Comparison of ENCODE assay signal across 8 mouse cellular contexts in genomic region chr17:46383294-46384060, GRCm38 (mm10). TPM values are rescaled to one million over a fixed set of nuclear protein-coding genes. Genes with fewer than 3 reads are reported as not detected.
DNase-seq lines count a peak whose midpoint lies in the region; ATAC-seq lines count a peak whose summit lies in the region.

Gene Zfp318 (plus strand): TSS chr17:46383731.

- H3K9ac ChIP-seq in lung, embryonic 16.5 days (ENCODE audit: low read length): peak within 1 kb of the TSS; percentile 96

- WGBS in lung, embryonic 16.5 days: under 1% methylated on average over 56 of the region's 105 CpGs

- H3K36me3 ChIP-seq in lung, embryonic 16.5 days (ENCODE audit: control insufficient read depth, insufficient read depth, low read length): peaks cover 11% of the 10 kb centered on the region

- peak within 1 kb of the TSS; percentile 93 for H3K4me3 ChIP-seq in lung, embryonic 16.5 days (ENCODE audit: low read length)

- ATAC-seq in hematopoietic stem cell, adult 5-6 weeks (replicated peaks in 1 of 2; ENCODE audit: insufficient read depth in 1 of 2, low FRiP score in 2 of 2, low TSS enrichment in 1 of 2, low read depth in 1 of 2, poor library complexity in 2 of 2, severe bottlenecking in 2 of 2): peak; percentile 90 to 92
- ATAC-seq in lung, embryonic 16.5 days (ENCODE audit: low read depth): peak; percentile 99

- H3K27me3 ChIP-seq in lung, embryonic 16.5 days (ENCODE audit: control insufficient read depth, insufficient read depth, low read depth, low read length): no peaks in the 10 kb centered on the region

- peak; percentile 68 for DNase-seq in MEL-GATA-1-ER (ENCODE audit: extremely low read depth, low read depth)
- DNase-seq in cerebellum, adult 8-10 months: peak; percentile 97
- DNase-seq in forelimb bud, embryonic 11.5 days (ENCODE audit: low read depth, low spot score): peak; percentile 97
- peak; percentile 82 for DNase-seq in layer of hippocampus, adult 9-10 months (ENCODE audit: low spot score)
- DNase-seq in ovary, postnatal 10 days (ENCODE audit: low spot score): peak; percentile 94
- peak; percentile 98 to 100 for DNase-seq in thymus, postnatal 10 days (ENCODE audit: low spot score in 2 of 2)

- peak within 1 kb of the TSS; percentile 86 for H3K4me2 ChIP-seq in lung, embryonic 16.5 days (ENCODE audit: low read depth, low read length)

- no peaks in the 10 kb centered on the region for H3K9me3 ChIP-seq in lung, embryonic 16.5 days (ENCODE audit: control insufficient read depth, low read length)

- peaks cover 12% of the 10 kb centered on the region for H3K4me1 ChIP-seq in lung, embryonic 16.5 days (replicated peaks; ENCODE audit: control insufficient read depth, insufficient read depth, low read length)

- H3K27ac ChIP-seq in lung, embryonic 16.5 days (ENCODE audit: low read length): peak within 1 kb of the TSS; percentile 84

RNA-seq across cellular contexts. Expression of gene Zfp318, which starts in this region (rescaled TPM):
- 25.3 and 64.6 TPM in 2 replicates for total RNA-seq in hematopoietic stem cell, adult 5-6 weeks (2017)
- polyA plus RNA-seq in lung, embryonic 16.5 days (2015; fragmentation: Nextera tagmentation; extraction: Ambion mirVana): 6.0 and 7.0 TPM in 2 replicates

Comparison
In these comparisons a context has a peak if more than half of its experiments do, and no peak if none do; other contexts are left out.
1. Peak in every context shown above with its lines: DNase-seq, ATAC-seq, H3K4me3 ChIP-seq and H3K27ac ChIP-seq.